Mouse (Mus musculus) ES-E14 (cell line): ENCODE measurements around the gene Gimap8. TPM values are rescaled to one million over a fixed set of nuclear protein-coding genes. Genes with fewer than 3 reads are reported as not detected.

Experiments
- DNase-seq: peaks from one replicate; pipeline ENCODE4 v3.0.0-alpha.2; 2013; ENCODE audit warnings: low read depth, low spot score
- H3K27ac ChIP-seq: 2 replicates; pipeline ENCODE4 v1.5.1; 2012; ENCODE audit warnings: low read depth, mild to moderate bottlenecking, low read length, moderate library complexity, mixed read lengths; ENCODE audit not compliant: poor library complexity, insufficient read depth, severe bottlenecking
- H3K36me3 ChIP-seq: 2 replicates; pipeline ENCODE4 v1.6.1; 2012; ENCODE audit warnings: mild to moderate bottlenecking, low read length, moderate library complexity, mixed read lengths; ENCODE audit not compliant: control insufficient read depth, poor library complexity, insufficient read depth, severe bottlenecking
- H3K4me1 ChIP-seq, 2 experiments: fragments of 150-350 bp in 1 of 2; sonication (generic) in 1 of 2; 2 replicates each; pipeline ENCODE4 v1.6.1; 2012; ENCODE audit warnings: low read length in 2 of 2, mild to moderate bottlenecking in 1 of 2, mixed read lengths in 1 of 2; ENCODE audit not compliant: control insufficient read depth in 2 of 2, insufficient read depth in 2 of 2, poor library complexity in 1 of 2
- H3K4me3 ChIP-seq, 2 experiments: fragments of 150-350 bp in 1 of 2; sonication (generic) in 1 of 2; 2 replicates each; pipeline ENCODE4 v1.5.1; 2012; ENCODE audit warnings: low read length in 2 of 2, low read depth in 1 of 2, mild to moderate bottlenecking in 1 of 2, mixed read lengths in 1 of 2; ENCODE audit not compliant: insufficient read depth in 1 of 2, poor library complexity in 1 of 2, severe bottlenecking in 1 of 2
- H3K9ac ChIP-seq: 2 replicates; pipeline ENCODE4 v1.6.1; 2012; ENCODE audit warnings: low read depth, mild to moderate bottlenecking, low read length, mixed read lengths; ENCODE audit not compliant: poor library complexity, insufficient read depth, severe bottlenecking
- H3K9me3 ChIP-seq: fragments of 150-350 bp; sonication (generic); 2 replicates; pipeline ENCODE4 v1.6.1; 2012; ENCODE audit warnings: low read depth, mild to moderate bottlenecking, low read length; ENCODE audit not compliant: control insufficient read depth, insufficient read depth
- CHD2 ChIP-seq: IDR thresholded peaks from 2 replicates; pipeline ENCODE4 v1.6.1; 2014; ENCODE audit warnings: mild to moderate bottlenecking, low read depth, low read length, inconsistent platforms
- HCFC1 ChIP-seq: IDR thresholded peaks from 2 replicates; pipeline ENCODE4 v1.6.1; 2012; ENCODE audit warnings: low read length, inconsistent platforms, borderline replicate concordance; ENCODE audit not compliant: insufficient read depth
- MAFK ChIP-seq: IDR thresholded peaks from 2 replicates; pipeline ENCODE4 v1.6.1; 2014; ENCODE audit warnings: mild to moderate bottlenecking, low read depth, low read length, inconsistent platforms; ENCODE audit not compliant: insufficient read depth
- ZC3H11A ChIP-seq: IDR thresholded peaks from 2 replicates; pipeline ENCODE4 v1.6.1; 2012; ENCODE audit warnings: low read depth, mild to moderate bottlenecking, inconsistent platforms, low read length, borderline replicate concordance
- ZNF384 ChIP-seq: IDR thresholded peaks from 2 replicates; pipeline ENCODE4 v1.6.1; 2012; ENCODE audit warnings: low read depth, low read length, inconsistent platforms
- in situ Hi-C, 2 experiments: fragments of 600-800 bp; cut with MboI; formaldehyde crosslinking; loops; one replicate each; pipeline ENCODE4 v1.15.1; 2025; ENCODE audit warnings: low sequenced_read_pairs in 2 of 2, inconsistent platforms in 1 of 2; ENCODE audit not compliant: unreplicated experiment in 2 of 2
- total RNA-seq: library from RNA; depleted of rRNA; stranded (reverse); fragments of 300-350 nt; gene quantifications from 2 replicates; pipeline ENCODE4 v1.2.3, GENCODE M21; 2012

The Gimap8 gene
- total RNA-seq, 1 experiment, result 0.22 TPM

DNA sequence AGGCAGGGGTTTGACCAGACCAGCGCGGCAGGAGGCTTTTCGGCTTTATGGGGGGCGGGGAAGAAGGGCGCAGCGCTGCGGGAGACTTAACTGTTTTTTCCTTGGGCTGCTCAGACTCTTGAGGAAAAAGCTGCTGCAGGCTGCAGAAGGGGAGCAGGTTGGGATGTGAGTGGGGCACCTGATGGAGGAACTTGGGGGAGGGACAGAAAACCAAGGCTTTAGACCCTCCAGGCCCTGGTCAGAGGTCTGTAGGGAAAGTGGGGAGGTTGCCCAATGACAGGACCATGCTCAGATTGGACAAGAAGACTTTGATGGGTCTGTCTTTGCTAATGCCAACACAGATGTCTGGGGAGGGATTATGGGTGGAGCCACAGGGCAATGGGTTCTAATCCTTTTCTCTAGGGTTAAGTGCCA lies 19.5 kb upstream of the Gimap8 start:
- no peak for TF ChIP-seq ZNF384
- TF ChIP-seq MAFK, result no peak
- TF ChIP-seq ZC3H11A, result no peak
- TF ChIP-seq CHD2, result no peak
- TF ChIP-seq HCFC1, result no peak
- Histone ChIP-seq H3K9ac (no peak overlapping the region), H3K27ac (no peak overlapping the region), H3K36me3 (no peaks in the 10 kb centered on the region), H3K4me1 (peaks cover 0 to 5% of the 10 kb centered on the region in 2 experiments; a peak in 1 of 4 replicates), H3K4me3 (peak overlapping the region; percentile 42 to 47; a peak in 3 of 4 replicates), H3K9me3 (no peaks in the 10 kb centered on the region)
- DNase-seq, result no peak
- in situ Hi-C loops, result no loop called here

DNA sequence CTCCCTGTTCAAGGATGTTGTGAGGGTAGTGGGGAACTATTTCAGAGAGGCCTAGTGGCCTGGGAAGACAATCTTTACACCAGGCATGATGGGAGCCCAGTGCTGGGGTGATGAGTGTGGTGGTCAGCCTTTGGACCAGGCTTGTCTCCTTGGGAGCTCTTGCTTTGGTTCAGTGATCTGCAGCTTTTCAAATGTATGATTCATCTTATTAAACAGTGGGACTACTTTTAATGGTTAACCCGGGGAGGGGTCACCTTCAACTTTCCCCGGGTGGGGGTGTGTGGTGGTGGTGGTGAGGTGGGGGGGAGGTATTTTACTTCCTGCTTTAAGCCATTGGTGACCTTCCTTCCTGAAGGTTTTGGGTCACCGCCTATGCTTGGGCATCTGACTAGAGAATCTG lies 18.7 kb upstream of the Gimap8 start:
- TF ChIP-seq HCFC1 (no peak), CHD2 (no peak), ZC3H11A (no peak), MAFK (no peak), ZNF384 (no peak)
- no peak overlapping the region for H3K9ac ChIP-seq
- H3K9me3 ChIP-seq, result no peaks in the 10 kb centered on the region
- no peak overlapping the region for H3K27ac ChIP-seq
- no peak for DNase-seq
- in situ Hi-C loops, result no loop called here
- peaks cover 0 to 5% of the 10 kb centered on the region in 2 experiments; a peak in 1 of 4 replicates for H3K4me1 ChIP-seq
- no peaks in the 10 kb centered on the region for H3K36me3 ChIP-seq
- H3K4me3 ChIP-seq, result no peak overlapping the region

DNA sequence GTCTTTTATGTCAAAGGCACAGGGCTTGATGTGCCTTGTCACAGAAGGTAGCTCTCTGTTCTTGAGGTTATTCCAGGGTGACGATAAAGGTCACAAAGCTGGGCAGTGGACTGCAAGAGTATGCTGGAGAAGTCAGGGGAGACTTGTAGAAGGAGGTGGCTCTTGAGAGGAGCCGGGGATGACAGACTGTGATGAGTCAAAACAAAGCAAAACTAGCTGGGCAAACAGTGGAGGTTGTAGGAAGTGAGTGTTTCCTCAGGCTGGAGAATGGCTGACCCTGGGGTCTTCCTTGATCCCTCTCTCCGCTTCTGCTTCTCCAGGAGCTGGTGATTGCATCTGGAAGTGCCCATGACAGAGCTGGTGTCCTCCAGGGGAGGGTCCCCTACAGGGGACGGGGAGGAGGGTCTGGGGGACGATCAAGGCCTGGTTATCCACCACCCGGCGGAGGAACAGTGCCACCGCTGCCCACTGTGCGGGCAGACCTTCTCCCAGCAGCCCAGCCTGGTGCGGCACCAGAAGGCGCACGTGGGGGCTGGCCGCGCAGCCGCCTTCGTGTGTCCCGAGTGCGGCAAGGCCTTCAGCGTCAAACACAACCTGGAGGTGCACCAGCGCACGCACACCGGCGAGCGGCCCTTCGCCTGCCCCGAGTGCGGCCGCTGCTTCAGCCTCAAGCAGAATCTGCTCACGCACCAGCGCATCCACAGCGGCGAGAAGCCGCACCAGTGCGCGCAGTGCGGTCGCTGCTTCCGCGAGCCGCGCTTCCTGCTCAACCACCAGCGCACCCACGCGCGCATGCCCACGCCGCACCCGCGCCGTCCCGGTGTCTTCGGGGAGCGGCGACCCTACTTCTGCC lies 18.0 kb upstream of the Gimap8 start:
- no peak for DNase-seq
- in situ Hi-C loops, result no loop called here
- TF ChIP-seq ZC3H11A (no peak), ZNF384 (no peak), MAFK (no peak), HCFC1 (no peak)
- H3K27ac ChIP-seq, result no peak overlapping the region
- H3K9me3 ChIP-seq, result no peaks in the 10 kb centered on the region
- H3K4me1 ChIP-seq, result peaks cover 0 to 5% of the 10 kb centered on the region in 2 experiments; a peak in 1 of 4 replicates
- H3K9ac ChIP-seq, result peak overlapping the region; percentile 32
- H3K4me3 ChIP-seq, result peak overlapping the region; percentile 54 to 63
- H3K36me3 ChIP-seq, result no peaks in the 10 kb centered on the region

DNA sequence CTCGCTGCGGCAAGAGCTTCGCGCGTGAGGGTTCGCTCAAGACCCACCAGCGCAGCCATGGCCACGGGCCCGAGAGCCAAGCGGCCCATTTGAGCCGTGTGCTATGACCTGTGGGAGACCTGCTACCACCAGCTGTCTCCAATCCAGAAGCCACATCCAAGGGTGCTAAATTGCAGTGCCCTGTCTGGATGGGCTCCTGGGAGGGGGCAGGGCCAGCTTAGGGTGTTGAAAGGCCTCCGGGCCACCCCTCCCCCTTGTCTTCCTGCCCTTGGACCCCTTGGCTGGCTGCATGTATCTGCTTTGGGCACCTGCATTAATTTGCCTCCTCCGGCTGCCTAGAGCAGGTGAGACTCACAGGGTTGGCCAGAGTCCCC lies 17.4 kb upstream of the Gimap8 start:
- TF ChIP-seq ZNF384 (no peak), MAFK (no peak), ZC3H11A (no peak), HCFC1 (no peak), CHD2 (no peak)
- no peaks in the 10 kb centered on the region for H3K36me3 ChIP-seq
- H3K27ac ChIP-seq, result no peak overlapping the region
- H3K4me1 ChIP-seq, result peaks cover 0 to 5% of the 10 kb centered on the region in 2 experiments; a peak in 1 of 4 replicates
- peak overlapping the region; percentile 54 to 63 for H3K4me3 ChIP-seq
- no peaks in the 10 kb centered on the region for H3K9me3 ChIP-seq
- no peak for DNase-seq
- peak overlapping the region; percentile 32 for H3K9ac ChIP-seq
- in situ Hi-C loops, result no loop called here

DNA sequence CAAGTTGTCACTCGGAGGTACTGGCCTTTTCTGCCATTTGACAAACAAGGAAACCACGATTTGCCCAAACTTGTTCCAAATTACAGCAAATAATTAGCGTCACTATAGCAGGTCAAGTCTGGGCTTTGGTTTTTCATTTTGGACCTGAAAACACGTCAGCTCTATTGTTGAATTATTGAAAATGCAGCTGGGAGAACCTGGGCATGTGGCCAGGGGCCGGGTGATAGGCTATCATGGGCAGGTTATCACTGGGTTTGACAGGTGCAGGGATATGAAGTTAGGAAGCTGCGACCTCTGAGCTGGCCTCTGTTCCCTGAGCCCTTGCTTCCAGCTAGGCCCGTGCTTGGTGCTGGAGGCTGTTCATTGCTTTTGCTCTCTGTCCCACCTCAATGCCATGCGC lies 16.2 kb upstream of the Gimap8 start:
- Histone ChIP-seq H3K9me3 (no peaks in the 10 kb centered on the region), H3K4me1 (peaks cover 0 to 5% of the 10 kb centered on the region in 2 experiments; a peak in 1 of 4 replicates)
- TF ChIP-seq HCFC1 (no peak), ZC3H11A (no peak), MAFK (no peak), ZNF384 (no peak), CHD2 (no peak)

More for the DNA sequence above, 16.2 kb upstream of the Gimap8 start:
- no peak overlapping the region for H3K9ac ChIP-seq
- no peak overlapping the region for H3K4me3 ChIP-seq
- in situ Hi-C loops, result no loop called here
- H3K36me3 ChIP-seq, result no peaks in the 10 kb centered on the region
- no peak for DNase-seq
- no peak overlapping the region for H3K27ac ChIP-seq
